Mouse (Mus musculus) B cell, adult 2 months (primary cell): Measurements from ENCODE around the gene Olfr804.

Experiments
- DNase-seq, 2 experiments: peaks; one replicate each; pipeline ENCODE4 v3.0.0; 2022

The Olfr804 gene

GRCm38 (mm10) chr10:129702910-129703309, at the start of gene Olfr804:
Olfr804 (plus strand) TSS chr10:129703210.
- no peak for DNase-seq

- no peak for DNase-seq
These were observed 45.6 kb upstream of the Olfr804 start, which contains the start of gene Olfr800 for GRCm38 (mm10) chr10:129657394-129657793. Olfr800 (plus strand) TSS chr10:129657694.

- DNase-seq: no peak
These were observed 29.2 kb upstream of the Olfr804 start, which contains the start of gene Olfr801 for GRCm38 (mm10) chr10:129673765-129674164. Olfr801 (minus strand) TSS chr10:129673865.

GRCm38 (mm10) chr10:129688069-129688468, 14.9 kb upstream of the Olfr804 start, which contains the start of gene Olfr802:
Olfr802 (minus strand) TSS chr10:129688169.
- no peak for DNase-seq

- DNase-seq: no peak
These were observed 8.8 kb upstream of the Olfr804 start, which contains the start of gene Olfr803 for GRCm38 (mm10) chr10:129694186-129694585. Olfr803 (minus strand) TSS chr10:129694286.

- DNase-seq: no peak
These were observed 26.3 kb downstream of the Olfr804 start, which contains the start of gene Olfr805 for GRCm38 (mm10) chr10:129729275-129729674. Olfr805 (minus strand) TSS chr10:129729375.

GRCm38 (mm10) chr10:129741821-129742220, 38.8 kb downstream of the Olfr804 start, which contains the start of gene Olfr806:
Olfr806 (minus strand) TSS chr10:129741921.
- DNase-seq: no peak

- DNase-seq: no peak
These were observed 54.7 kb downstream of the Olfr804 start, which contains the start of gene Olfr807 for GRCm38 (mm10) chr10:129757693-129758092. Olfr807 (minus strand) TSS chr10:129757793.
